Comparison of ENCODE assay signal across 10 mouse cellular contexts in genomic region chr16:56920102-56920657, GRCm38 (mm10). TPM values are rescaled to one million over a fixed set of nuclear protein-coding genes. Genes with fewer than 3 reads are reported as not detected.
DNase-seq lines count a peak whose midpoint lies in the region; ATAC-seq and TF ChIP-seq lines count a peak whose summit lies in the region.
"Had no signal": no experiment of that assay in that cellular context is flagged by ENCODE, and none has a peak within 500 bp of the region (broad histone marks: within the 10 kb centered on the region; RNA-seq: fewer than 3 reads in every experiment).

No protein-coding gene starts in this region.

- intact Hi-C loops in left cerebral cortex, postnatal 4 days (cut with DNase I) = loop anchor here (2.0 kb wide), 1 partner anchor 149 kb away; no protein-coding TSS in a partner anchor

- peak; percentile 29 for DNase-seq in left cerebral cortex, adult 11 months (ENCODE audit: low spot score)
- no peak for DNase-seq in left cerebral cortex, postnatal 4 days
- peak; percentile 89 for DNase-seq in R1 (ENCODE audit: low read depth, low spot score)
- DNase-seq in forebrain, postnatal 0 days = peak; percentile 82
- peak; percentile 1 to 24 for DNase-seq in kidney, postnatal 36 days
- DNase-seq in spleen, postnatal 4 days (ENCODE audit: low spot score in 2 of 2) = no peak
- DNase-seq in spleen, postnatal 14 days (ENCODE audit: low spot score in 2 of 2) = no peak

- TF ChIP-seq CTCF in forebrain, postnatal 0 days (IDR thresholded peaks at IDR 0.05; ENCODE audit: low read depth) = peak; percentile 95

- H3K4me2 ChIP-seq in forebrain, postnatal 0 days (ENCODE audit: low read depth) = no peak overlapping the region; the same call in 1 of the 2 replicates
- no peak overlapping the region for H3K4me2 ChIP-seq in midbrain, embryonic 15.5 days
- H3K4me2 ChIP-seq: heart, embryonic 13.5 days had no signal

- no peaks in the 10 kb centered on the region for H3K9me3 ChIP-seq in forebrain, postnatal 0 days (ENCODE audit: low read length)
- no peaks in the 10 kb centered on the region for H3K9me3 ChIP-seq in midbrain, embryonic 15.5 days
- H3K9me3 ChIP-seq: heart, embryonic 13.5 days had no signal

- peak; percentile 94 for ATAC-seq in forebrain, postnatal 0 days
- ATAC-seq in midbrain, embryonic 15.5 days (replicated peaks) = peak; percentile 91

- H3K4me1 ChIP-seq in forebrain, postnatal 0 days (ENCODE audit: insufficient read depth) = no peaks in the 10 kb centered on the region
- H3K4me1 ChIP-seq in midbrain, embryonic 15.5 days = no peaks in the 10 kb centered on the region
- H3K4me1 ChIP-seq: heart, embryonic 13.5 days had no signal

- 20% methylated on average over 8 of the region's 8 CpGs for WGBS in forebrain, postnatal 0 days
- WGBS in midbrain, embryonic 15.5 days = 34% methylated on average over 8 of the region's 8 CpGs

- no peak overlapping the region for H3K9ac ChIP-seq in forebrain, postnatal 0 days
- no peak overlapping the region for H3K9ac ChIP-seq in midbrain, embryonic 15.5 days
- H3K9ac ChIP-seq: heart, embryonic 13.5 days had no signal

- H3K27ac ChIP-seq in forebrain, postnatal 0 days (ENCODE audit: low read depth, low read length) = no peak overlapping the region
- no peak overlapping the region for H3K27ac ChIP-seq in midbrain, embryonic 15.5 days
- H3K27ac ChIP-seq: heart, embryonic 13.5 days had no signal

- H3K4me3 ChIP-seq in forebrain, postnatal 0 days (ENCODE audit: low read depth, low read length) = no peak overlapping the region
- no peak overlapping the region for H3K4me3 ChIP-seq in midbrain, embryonic 15.5 days
- H3K4me3 ChIP-seq: heart, embryonic 13.5 days had no signal

- no peaks in the 10 kb centered on the region for H3K27me3 ChIP-seq in forebrain, postnatal 0 days (ENCODE audit: insufficient read depth, low read length)
- no peaks in the 10 kb centered on the region for H3K27me3 ChIP-seq in midbrain, embryonic 15.5 days (replicated peaks)
- H3K27me3 ChIP-seq: heart, embryonic 13.5 days had no signal

- no peaks in the 10 kb centered on the region for H3K36me3 ChIP-seq in forebrain, postnatal 0 days (ENCODE audit: insufficient read depth)
- H3K36me3 ChIP-seq in midbrain, embryonic 15.5 days (replicated peaks) = no peaks in the 10 kb centered on the region
- H3K36me3 ChIP-seq: heart, embryonic 13.5 days had no signal

RNA-seq across cellular contexts. Expression of gene Lnp1, which starts 7.7 kb away (rescaled TPM):
- total RNA-seq in left cerebral cortex, postnatal 4 days (2021) = 1 to 10 TPM in 1 of 2 experiments, under 1 TPM in 1; 0.62 to 1.9 TPM
- total RNA-seq in forebrain, postnatal 0 days (2014; rRNA removed) = 0.76 and 1.9 TPM in 2 replicates
- polyA plus RNA-seq in forebrain, postnatal 0 days (2015; fragmentation: Nextera tagmentation; extraction: Ambion mirVana) = 1.5 and 1.9 TPM in 2 replicates
- polyA plus RNA-seq in midbrain, embryonic 15.5 days (2015; fragmentation: Nextera tagmentation; extraction: Ambion mirVana) = 0.36 TPM in 1 of 2 replicates, not detected in the other
- polyA plus RNA-seq: testis, adult 2 months had no signal

RNA-seq across cellular contexts. Expression of gene Tmem45a, which starts 34.2 kb away (rescaled TPM):
- 1 to 10 TPM; 1.5 to 2.7 TPM for total RNA-seq in left cerebral cortex, postnatal 4 days (2021)
- total RNA-seq in forebrain, postnatal 0 days (2014; rRNA removed) = 1.5 and 3.0 TPM in 2 replicates
- polyA plus RNA-seq in forebrain, postnatal 0 days (2015; fragmentation: Nextera tagmentation; extraction: Ambion mirVana) = 3.8 and 4.0 TPM in 2 replicates
- 3.1 and 4.3 TPM in 2 replicates for polyA plus RNA-seq in midbrain, embryonic 15.5 days (2015; fragmentation: Nextera tagmentation; extraction: Ambion mirVana)

Comparison
In these comparisons a context has a peak if more than half of its experiments do, and no peak if none do; other contexts are left out.
1. DNase-seq: peak in left cerebral cortex, adult 11 months (single experiment), R1 (single experiment), forebrain, postnatal 0 days (single experiment) and kidney, postnatal 36 days (2 of 2); none in left cerebral cortex, postnatal 4 days (single experiment), spleen, postnatal 4 days (0 of 2) and spleen, postnatal 14 days (0 of 2).